Mouse (Mus musculus) kidney, postnatal 36 days (tissue): Measurements from ENCODE around the gene Rps6ka2.
"Not testable (repeated sequence)": the region's sequence is repeated elsewhere in the genome, so short reads cannot be mapped to it uniquely, and the experiment has no call there.

ENCODE experiments used
- DNase-seq, 2 experiments: peaks; one replicate each; pipeline ENCODE4 v3.0.0; 2021 to 2022; ENCODE audit warnings: mixed read lengths in 2 of 2

The Rps6ka2 gene

GRCm38 (mm10) chr17:7271522-7272134, 101.7 kb downstream of the Rps6ka2 start:
- DNase-seq = no peak

GRCm38 (mm10) chr17:7273054-7273453, 103.1 kb downstream of the Rps6ka2 start:
- DNase-seq = peak; percentile 79 to 88

GRCm38 (mm10) chr17:7273785-7274184, 103.9 kb downstream of the Rps6ka2 start:
- DNase-seq = no peak

DNA sequence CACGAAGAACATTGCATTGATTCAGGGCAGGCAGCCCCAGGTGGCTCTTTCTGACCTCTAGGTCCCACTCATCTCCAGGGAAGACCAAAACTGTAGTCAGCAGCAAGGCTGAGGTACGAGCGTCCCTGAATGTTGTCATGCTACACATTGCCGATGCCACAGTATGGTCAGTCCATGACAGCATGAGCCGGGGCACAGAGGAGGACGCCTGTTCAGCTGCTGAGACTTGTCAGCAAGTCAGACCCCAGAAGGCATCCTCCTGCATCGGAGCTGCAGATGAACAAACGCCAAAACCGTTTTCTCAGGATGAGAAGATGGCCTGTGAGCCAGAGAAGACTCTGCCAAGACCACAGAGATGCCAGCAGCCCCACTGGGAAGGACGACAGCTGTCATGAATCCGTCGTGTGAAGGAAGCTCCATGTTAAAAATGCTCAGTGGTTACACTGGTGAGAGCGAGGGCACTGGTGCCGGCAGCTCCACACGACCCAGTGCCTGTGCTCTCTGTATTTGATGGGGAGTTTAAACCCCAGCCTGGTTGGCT, 108.9 kb downstream of the Rps6ka2 start:
- no peak for DNase-seq

- no peak for DNase-seq
Measured at GRCm38 (mm10) chr17:7279251-7279650, 109.3 kb downstream of the Rps6ka2 start.

- peak; percentile 70 to 78 for DNase-seq
Measured at GRCm38 (mm10) chr17:7284297-7284910, 114.5 kb downstream of the Rps6ka2 start.

- no peak for DNase-seq
Measured at GRCm38 (mm10) chr17:7285292-7285691, 115.4 kb downstream of the Rps6ka2 start.

- peak; percentile 44 to 62 for DNase-seq
Measured at GRCm38 (mm10) chr17:7286422-7287050, 116.6 kb downstream of the Rps6ka2 start.

GRCm38 (mm10) chr17:7292012-7292684, 122.2 kb downstream of the Rps6ka2 start:
- DNase-seq = no peak

GRCm38 (mm10) chr17:7306278-7307196, 136.6 kb downstream of the Rps6ka2 start:
- DNase-seq = peak; percentile 26 to 31

- DNase-seq = not testable (repeated sequence)
Measured at GRCm38 (mm10) chr17:7315693-7316382, 145.9 kb downstream of the Rps6ka2 start.

- not testable (repeated sequence) for DNase-seq
Measured at GRCm38 (mm10) chr17:7319789-7320188, 149.9 kb downstream of the Rps6ka2 start.

DNA sequence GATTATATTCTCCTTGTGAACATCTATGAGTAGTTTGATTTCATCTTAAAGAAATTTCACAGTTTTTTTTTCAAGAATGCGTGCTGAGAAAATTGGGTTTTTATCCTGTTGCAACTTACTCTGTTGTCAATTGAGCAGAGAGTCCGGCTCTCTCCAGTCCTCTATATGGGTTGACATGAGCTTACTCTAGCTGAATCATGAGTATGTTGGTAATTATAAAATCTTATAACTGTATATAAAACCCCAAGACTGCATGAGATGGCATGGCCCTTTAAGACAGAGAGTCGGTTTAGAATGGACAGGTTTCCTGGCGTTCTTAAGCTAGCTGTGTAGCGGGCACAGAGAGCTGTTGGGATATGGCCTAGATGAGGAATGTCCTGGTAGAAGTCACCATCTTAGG, 154.4 kb downstream of the Rps6ka2 start, which contains the start of gene Tcp10a:
Tcp10a (plus strand) TSS at position 301 of the 400 bp plus-strand sequence.
- DNase-seq = not testable (repeated sequence)

GRCm38 (mm10) chr17:7326415-7326814, 156.5 kb downstream of the Rps6ka2 start:
- not testable (repeated sequence) for DNase-seq

DNA sequence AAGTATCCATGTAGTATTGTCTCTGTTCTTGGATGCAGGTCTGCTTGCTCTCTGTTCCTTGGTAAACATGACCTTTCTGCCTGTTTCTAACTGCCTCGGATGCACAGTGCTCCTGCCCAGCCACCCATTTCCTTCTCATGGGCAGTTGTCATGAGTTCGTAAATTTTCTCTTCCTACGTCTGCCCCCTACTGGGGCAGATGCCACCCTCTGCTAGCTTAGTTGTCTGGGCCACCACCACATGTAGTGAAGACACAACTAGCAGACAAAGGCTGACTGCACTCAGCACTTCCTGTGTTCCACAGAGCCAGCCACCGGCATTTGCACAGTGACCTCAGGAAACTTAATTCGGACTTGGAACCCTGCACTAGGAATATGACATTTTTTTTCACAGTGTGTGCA, 162.8 kb downstream of the Rps6ka2 start:
- DNase-seq = not testable (repeated sequence)

GRCm38 (mm10) chr17:7337381-7337780, 167.5 kb downstream of the Rps6ka2 start:
- DNase-seq = not testable (repeated sequence)

DNA sequence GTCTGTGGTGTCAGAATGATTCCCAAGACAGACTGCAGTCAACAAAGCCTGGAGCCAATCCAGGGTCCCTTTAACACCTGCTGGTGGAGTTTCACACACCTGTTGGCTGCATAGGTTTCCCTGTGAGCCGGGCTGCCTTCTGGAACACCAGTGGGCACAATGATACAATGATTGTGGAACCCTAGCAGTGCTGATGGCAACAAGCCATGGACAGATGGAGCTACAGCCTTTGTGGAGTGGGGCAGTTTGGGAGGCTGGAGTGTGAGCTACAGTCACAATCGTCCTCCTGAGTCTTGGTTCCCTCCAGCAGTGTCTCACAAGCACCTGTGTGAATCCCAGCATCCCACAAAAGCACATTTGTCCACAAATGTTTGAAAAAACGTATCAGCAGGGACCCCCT, 178.8 kb downstream of the Rps6ka2 start:
- not testable (repeated sequence) for DNase-seq

DNA sequence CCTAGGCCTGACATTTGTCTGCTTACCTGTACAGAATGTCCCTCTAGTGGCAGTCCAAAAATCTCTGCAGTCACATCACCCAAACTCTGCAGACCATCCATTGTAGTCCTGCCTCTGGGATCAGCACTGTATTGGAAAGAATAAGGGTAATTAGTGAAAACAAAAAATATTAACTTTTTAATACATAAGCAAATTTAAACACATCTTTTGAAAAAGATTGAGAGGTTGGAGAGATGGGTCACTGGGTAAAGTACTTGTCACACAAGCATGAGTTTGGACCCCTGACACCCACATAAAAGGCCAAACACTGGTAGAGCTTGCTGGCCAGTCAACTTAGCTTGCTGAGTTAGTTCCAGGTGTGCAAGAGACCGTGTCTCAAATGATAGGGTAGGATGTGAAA, 182.7 kb downstream of the Rps6ka2 start, which contains the start of gene Ttll2:
Ttll2 (minus strand) TSS at position 101 of the 400 bp plus-strand sequence.
- DNase-seq = not testable (repeated sequence)
